Mouse (Mus musculus) hindbrain, postnatal 0 days (tissue): Measurements from ENCODE around the gene Slc39a9. TPM values are rescaled to one million over a fixed set of nuclear protein-coding genes. Genes with fewer than 3 reads are reported as not detected.

ENCODE experiments used
- ATAC-seq: fragments of 200-750 bp; cut with Nextera tagmentation; 2 replicates; pipeline ENCODE4 v1.8.0; 2017; ENCODE audit warnings: mild to moderate bottlenecking, moderate TSS enrichment, moderate library complexity
- DNase-seq: peaks from one replicate; pipeline ENCODE4 v3.0.0-alpha.2; 2015; ENCODE audit warnings: low spot score
- H3K27ac ChIP-seq: fragments of 300-500 bp; sonication (generic); 2 replicates; pipeline ENCODE4 v1.5.1; 2014; ENCODE audit warnings: mild to moderate bottlenecking
- H3K27me3 ChIP-seq: fragments of 300-500 bp; sonication (generic); 2 replicates; pipeline ENCODE4 v1.6.1; 2014; ENCODE audit warnings: low read length, mixed read lengths; ENCODE audit not compliant: insufficient read depth
- H3K36me3 ChIP-seq: fragments of 300-500 bp; sonication (generic); 2 replicates; pipeline ENCODE4 v1.6.1; 2014; ENCODE audit warnings: low read length, mixed read lengths; ENCODE audit not compliant: insufficient read depth
- H3K4me1 ChIP-seq: fragments of 300-500 bp; sonication (generic); 2 replicates; pipeline ENCODE4 v1.6.1; 2014; ENCODE audit warnings: antibody characterized with exemption, low read length, mixed read lengths; ENCODE audit not compliant: insufficient read depth
- H3K4me2 ChIP-seq: fragments of 300-500 bp; sonication (generic); 2 replicates; pipeline ENCODE4 v1.6.1; 2014; ENCODE audit warnings: low read depth, mild to moderate bottlenecking, low read length, moderate library complexity, mixed read lengths
- H3K4me3 ChIP-seq: fragments of 300-500 bp; sonication (generic); 2 replicates; pipeline ENCODE4 v1.5.1; 2014; ENCODE audit warnings: low read length
- H3K9ac ChIP-seq: fragments of 300-500 bp; sonication (generic); replicated peaks from 2 replicates; pipeline ENCODE4 v1.6.1; 2014; ENCODE audit warnings: mild to moderate bottlenecking, low read length, moderate library complexity, mixed read lengths
- H3K9me3 ChIP-seq: fragments of 300-500 bp; sonication (generic); 2 replicates; pipeline ENCODE4 v1.6.1; 2016; ENCODE audit warnings: low read length, mixed read lengths
- CTCF ChIP-seq: IDR thresholded peaks from 2 replicates; pipeline ENCODE4 v1.5.1; 2016; ENCODE audit warnings: antibody characterized with exemption, control low read depth, low read depth
- WGBS: fragments of 180-500 bp; shearing (Covaris S2); extraction: QIAGEN DNeasy Blood & Tissue Kit; methylation state at CpG from one replicate; pipeline ENCODE4 v1.1.7; 2014; 5-methylcytosine and 5-hydroxymethylcytosine counted together
- polyA plus RNA-seq: library from polyadenylated mRNA; unstranded; fragments of >200 nt; fragmentation: Nextera tagmentation; extraction: Ambion mirVana; gene quantifications from 2 replicates; pipeline ENCODE4 v1.2.1, GENCODE M21; 2015
- total RNA-seq: library from RNA; depleted of rRNA; stranded (reverse); fragments of >200 nt; gene quantifications from 2 replicates; pipeline ENCODE4 v1.2.3, GENCODE M21; 2014; rRNA removed

Gene Slc39a9
- total RNA-seq (19.4 and 33.1 TPM in 2 replicates), polyA plus RNA-seq (17.7 and 17.8 TPM in 2 replicates)

DNA sequence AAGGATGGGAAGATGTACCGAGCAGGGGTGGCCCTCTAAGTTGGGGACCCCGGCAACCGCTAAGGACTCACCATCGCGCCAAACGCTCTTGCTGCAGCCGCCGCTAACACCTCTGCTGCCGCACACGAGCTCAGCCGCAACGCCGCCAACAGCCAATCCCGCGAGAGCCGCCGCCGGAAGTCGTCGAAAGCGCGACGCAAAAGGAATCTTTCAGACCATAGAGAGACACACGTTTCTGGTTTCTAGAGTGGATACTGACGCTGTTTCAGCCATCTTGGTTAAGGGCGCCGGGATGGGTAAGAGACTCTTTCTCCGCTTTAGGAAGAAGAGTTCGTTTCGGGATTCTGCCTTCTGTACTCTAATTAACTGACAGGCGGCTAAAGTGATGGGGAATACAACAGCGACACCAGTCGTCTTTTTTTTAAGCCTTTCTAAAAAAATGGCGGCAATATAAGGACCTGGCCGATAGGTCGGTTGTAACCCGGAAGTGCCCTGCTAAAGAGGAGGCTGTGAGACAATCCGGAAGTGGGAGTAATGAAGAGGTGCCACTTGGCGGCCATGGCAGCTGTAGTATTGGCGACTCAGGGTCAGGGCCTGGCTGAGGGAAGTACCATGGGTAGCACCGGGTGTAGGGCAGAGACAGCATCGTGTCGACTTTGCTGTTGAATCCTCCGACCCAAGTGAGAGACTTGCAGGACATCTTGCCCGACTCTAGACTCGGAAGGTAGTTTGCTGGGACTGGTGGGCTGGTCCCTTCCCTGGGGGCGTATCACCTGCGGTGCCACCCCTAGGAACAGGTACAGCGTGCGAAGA, at the start of gene Slc39a9, which contains the start of gene Erh:
TSS of gene Slc39a9 (plus strand) at position 191 of the 813 bp plus-strand sequence.
TSS of gene Erh (minus strand) at position 649 of the 813 bp plus-strand sequence.
- H3K27ac ChIP-seq, result peak within 1 kb of the TSS; percentile 86
- peak within 1 kb of the TSS; percentile 84 for H3K9ac ChIP-seq
- H3K9me3 ChIP-seq, result no peaks in the 10 kb centered on the region
- H3K4me3 ChIP-seq, result peak within 1 kb of the TSS; percentile 65
- ATAC-seq (peak; percentile 98), DNase-seq (peak; percentile 97)
- peaks cover 28% of the 10 kb centered on the region for H3K4me1 ChIP-seq
- H3K36me3 ChIP-seq, result peaks cover 15% of the 10 kb centered on the region
- peak within 1 kb of the TSS; percentile 75 for H3K4me2 ChIP-seq
- no peaks in the 10 kb centered on the region for H3K27me3 ChIP-seq
- under 1% methylated on average over 50 of the region's 50 CpGs for WGBS
- TF ChIP-seq CTCF, result peak; percentile 56

DNA sequence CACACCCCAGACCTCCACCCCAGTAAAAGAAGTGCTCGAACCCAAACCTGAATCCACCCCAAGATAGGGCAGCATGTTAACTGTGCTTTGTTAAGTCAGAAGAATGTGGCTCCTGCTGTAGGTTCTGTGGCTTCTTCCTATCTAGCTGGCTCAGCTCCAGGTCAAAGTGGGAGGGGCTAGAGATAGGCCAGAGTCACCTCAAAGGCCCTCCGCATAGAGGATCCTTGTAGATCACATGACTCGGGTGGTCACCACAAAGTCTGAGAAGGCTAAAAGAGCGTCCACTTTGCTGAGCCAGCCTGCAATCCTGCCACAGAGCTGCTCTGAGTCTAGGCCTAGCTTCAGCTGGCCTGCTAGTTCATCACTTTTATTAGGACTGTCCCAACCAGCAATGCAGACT, 49.5 kb upstream of the Slc39a9 start:
- no peak overlapping the region for H3K9ac ChIP-seq
- no peak overlapping the region for H3K4me3 ChIP-seq
- no peak overlapping the region for H3K4me2 ChIP-seq
- H3K27ac ChIP-seq, result no peak overlapping the region
- H3K4me1 ChIP-seq, result no peaks in the 10 kb centered on the region; the same call in 1 of the 2 replicates
- no peak for ATAC-seq
- no peak for DNase-seq
- WGBS, result 92% methylated on average over 4 of the region's 4 CpGs
- no peaks in the 10 kb centered on the region for H3K9me3 ChIP-seq
- H3K27me3 ChIP-seq, result no peaks in the 10 kb centered on the region
- no peaks in the 10 kb centered on the region for H3K36me3 ChIP-seq
- TF ChIP-seq CTCF, result no peak

DNA sequence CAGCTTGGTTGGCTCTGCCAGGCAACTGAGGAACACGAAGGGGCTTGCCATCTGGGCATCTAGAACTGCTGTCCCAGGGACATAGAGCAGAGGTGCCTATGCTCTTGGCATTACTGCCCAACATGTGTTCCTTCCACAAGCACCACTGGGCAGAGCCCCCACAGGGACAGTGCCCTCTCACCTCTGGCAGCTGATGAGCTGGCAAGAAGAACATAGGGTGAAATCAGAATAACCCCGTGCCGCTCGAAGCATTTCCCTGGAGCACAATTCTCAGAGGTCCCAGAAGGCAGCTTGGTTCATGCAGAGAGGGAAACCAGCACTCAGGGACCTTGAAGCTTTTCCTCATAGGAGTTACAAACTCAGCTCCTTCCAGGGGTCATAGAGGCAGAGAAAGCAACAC, 48.9 kb upstream of the Slc39a9 start:
- TF ChIP-seq CTCF, result no peak
- Histone ChIP-seq H3K4me1 (no peaks in the 10 kb centered on the region; the same call in 1 of the 2 replicates), H3K9ac (no peak overlapping the region), H3K4me2 (no peak overlapping the region), H3K27ac (no peak overlapping the region), H3K36me3 (no peaks in the 10 kb centered on the region), H3K4me3 (no peak overlapping the region), H3K9me3 (no peaks in the 10 kb centered on the region), H3K27me3 (no peaks in the 10 kb centered on the region)
- no peak for DNase-seq
- 78% methylated on average over 4 of the region's 4 CpGs for WGBS
- no peak for ATAC-seq

DNA sequence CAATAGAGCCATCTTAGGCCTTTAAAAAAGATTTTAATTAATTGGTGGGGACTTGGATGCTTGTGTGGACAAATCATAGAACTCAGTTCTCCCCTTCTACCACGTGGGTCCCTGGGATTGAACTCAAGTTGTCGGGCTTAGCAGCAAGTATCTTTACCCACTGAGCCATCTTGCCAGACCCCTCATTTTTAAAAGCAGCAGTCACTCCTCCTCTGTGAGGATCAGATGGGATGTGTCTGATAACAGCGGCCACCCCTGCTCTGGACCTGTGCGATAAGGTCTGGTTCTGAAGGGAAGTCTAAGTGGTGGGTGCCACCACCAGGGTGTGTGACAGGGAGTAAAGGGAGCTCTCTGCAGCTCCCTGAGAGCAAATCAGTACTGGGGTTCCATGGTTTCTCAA, 48.1 kb upstream of the Slc39a9 start:
- no peak for TF ChIP-seq CTCF
- Histone ChIP-seq H3K27me3 (no peaks in the 10 kb centered on the region), H3K9me3 (no peaks in the 10 kb centered on the region), H3K27ac (no peak overlapping the region), H3K36me3 (no peaks in the 10 kb centered on the region), H3K4me1 (no peaks in the 10 kb centered on the region; the same call in 1 of the 2 replicates), H3K9ac (no peak overlapping the region), H3K4me2 (no peak overlapping the region), H3K4me3 (no peak overlapping the region)
- WGBS, result 96% methylated on average over 4 of the region's 4 CpGs
- ATAC-seq (no peak), DNase-seq (no peak)

DNA sequence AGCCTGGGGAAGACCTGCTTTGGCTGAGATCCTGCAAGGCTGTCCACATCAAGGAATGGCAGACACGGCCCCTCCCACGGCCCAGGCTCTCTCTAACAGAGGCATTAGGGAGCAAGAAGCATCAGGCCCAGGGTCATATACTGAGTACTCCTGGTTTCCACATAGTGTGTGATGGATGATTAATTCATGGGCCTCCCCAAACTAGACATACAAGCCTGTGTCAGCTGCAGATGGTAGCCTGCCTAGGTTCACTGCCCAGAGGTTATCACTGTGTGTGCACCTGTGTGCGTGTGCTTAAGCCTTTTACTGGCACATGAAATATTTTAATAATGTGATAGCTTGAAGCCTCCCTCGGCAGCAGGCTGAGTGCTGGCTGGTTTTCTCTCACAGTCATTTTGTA, 47.7 kb upstream of the Slc39a9 start:
- Histone ChIP-seq H3K27ac (no peak overlapping the region), H3K36me3 (no peaks in the 10 kb centered on the region), H3K27me3 (no peaks in the 10 kb centered on the region), H3K9me3 (no peaks in the 10 kb centered on the region), H3K9ac (no peak overlapping the region), H3K4me1 (no peaks in the 10 kb centered on the region; the same call in 1 of the 2 replicates), H3K4me3 (no peak overlapping the region), H3K4me2 (no peak overlapping the region)
- WGBS, result 80% methylated on average over 4 of the region's 4 CpGs
- DNase-seq (no peak), ATAC-seq (no peak)
- TF ChIP-seq CTCF, result no peak

DNA sequence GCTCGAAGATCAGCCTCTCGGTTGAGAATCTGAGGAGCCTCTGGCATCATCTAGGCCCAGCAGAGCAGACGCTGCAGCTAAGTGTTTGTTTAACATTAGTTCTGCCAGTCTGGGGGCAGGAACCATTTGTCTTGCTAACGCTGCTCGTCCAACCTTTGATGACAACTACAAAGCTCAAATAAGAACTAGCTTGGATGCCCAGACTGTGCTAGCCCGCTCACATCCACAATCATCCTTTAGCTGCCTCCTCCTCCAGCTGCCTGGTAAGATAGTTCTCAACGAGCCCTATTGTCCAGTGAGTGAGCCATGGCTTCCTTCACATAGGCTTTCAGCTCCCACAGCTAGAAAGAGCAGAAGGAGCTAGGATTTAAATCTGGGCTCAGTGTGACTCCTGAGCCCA, 45.4 kb upstream of the Slc39a9 start:
- Histone ChIP-seq H3K9ac (no peak overlapping the region), H3K4me1 (no peaks in the 10 kb centered on the region; the same call in 1 of the 2 replicates), H3K4me2 (no peak overlapping the region), H3K27ac (peak overlapping the region; percentile 52; the same call in 1 of the 2 replicates), H3K4me3 (no peak overlapping the region), H3K9me3 (no peaks in the 10 kb centered on the region), H3K27me3 (no peaks in the 10 kb centered on the region), H3K36me3 (no peaks in the 10 kb centered on the region)
- no peak for DNase-seq
- ATAC-seq, result no peak; the same call in 1 of the 2 replicates
- no peak for TF ChIP-seq CTCF
- WGBS, result 20% methylated on average over 7 of the region's 7 CpGs

DNA sequence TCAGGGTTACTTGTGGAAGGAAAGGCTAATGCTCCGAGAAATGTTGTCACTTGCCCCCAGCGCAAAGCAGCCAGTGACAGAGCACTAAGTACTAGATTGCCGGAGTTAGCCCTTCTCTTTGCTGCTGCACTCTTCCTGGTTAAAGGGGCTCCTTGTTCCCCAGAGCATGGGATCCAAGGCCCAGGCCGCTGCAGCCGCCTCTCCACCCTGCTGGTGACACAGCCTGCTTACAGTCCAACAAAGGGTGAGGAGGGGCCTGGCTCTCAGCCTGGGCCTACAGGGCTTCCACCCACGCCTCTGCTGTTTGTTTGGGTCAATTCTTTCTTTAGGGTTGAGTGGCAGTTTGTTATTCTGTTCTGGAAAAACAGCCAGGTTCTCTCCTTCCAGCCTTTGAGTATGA, 44.9 kb upstream of the Slc39a9 start:
- H3K9ac ChIP-seq, result no peak overlapping the region
- no peak overlapping the region for H3K4me2 ChIP-seq
- H3K9me3 ChIP-seq, result no peaks in the 10 kb centered on the region
- peak overlapping the region; percentile 52; the same call in 1 of the 2 replicates for H3K27ac ChIP-seq
- no peaks in the 10 kb centered on the region for H3K27me3 ChIP-seq
- WGBS, result 20% methylated on average over 6 of the region's 6 CpGs
- DNase-seq (peak; percentile 69), ATAC-seq (peak; percentile 88)
- TF ChIP-seq CTCF, result peak; percentile 44; the same call in 1 of the 2 replicates
- peaks cover 2% of the 10 kb centered on the region for H3K4me1 ChIP-seq
- H3K36me3 ChIP-seq, result no peaks in the 10 kb centered on the region
- H3K4me3 ChIP-seq, result no peak overlapping the region
